Mouse (Mus musculus) macrophage (primary cell): ENCODE results near the gene Zswim8. TPM values are rescaled to one million over a fixed set of nuclear protein-coding genes. Genes with fewer than 3 reads are reported as not detected.

Experiments used
- H3K27ac ChIP-seq: fragments of 350-480 bp; formaldehyde crosslinking; 2 replicates; pipeline ENCODE4 v1.9.0; 2021
- H3K36me3 ChIP-seq: fragments of 350-480 bp; formaldehyde crosslinking; 2 replicates; pipeline ENCODE4 v1.9.0; 2021; ENCODE audit errors: inconsistent target
- H3K4me3 ChIP-seq: fragments of 350-480 bp; formaldehyde crosslinking; 2 replicates; pipeline ENCODE4 v1.9.0; 2021; ENCODE audit errors: inconsistent target
- H3K79me2 ChIP-seq: fragments of 350-480 bp; formaldehyde crosslinking; 2 replicates; pipeline ENCODE4 v1.9.0; 2021; ENCODE audit errors: inconsistent target
- WGBS: methylation state at CpG from one replicate; pipeline ENCODE4 v1.1.7; 2026; ENCODE audit warnings: inconsistent platforms; ENCODE audit not compliant: missing documents; 5-methylcytosine and 5-hydroxymethylcytosine counted together
- polyA plus RNA-seq: library from polyadenylated mRNA; stranded (reverse); fragments of 250-400 nt; gene quantifications from 3 replicates; pipeline ENCODE4 v1.2.4, GENCODE M21; 2018; ENCODE audit warnings: inconsistent platforms

Zswim8 gene
- polyA plus RNA-seq, 1 experiment from 2014 or later, result 47.0 TPM

DNA sequence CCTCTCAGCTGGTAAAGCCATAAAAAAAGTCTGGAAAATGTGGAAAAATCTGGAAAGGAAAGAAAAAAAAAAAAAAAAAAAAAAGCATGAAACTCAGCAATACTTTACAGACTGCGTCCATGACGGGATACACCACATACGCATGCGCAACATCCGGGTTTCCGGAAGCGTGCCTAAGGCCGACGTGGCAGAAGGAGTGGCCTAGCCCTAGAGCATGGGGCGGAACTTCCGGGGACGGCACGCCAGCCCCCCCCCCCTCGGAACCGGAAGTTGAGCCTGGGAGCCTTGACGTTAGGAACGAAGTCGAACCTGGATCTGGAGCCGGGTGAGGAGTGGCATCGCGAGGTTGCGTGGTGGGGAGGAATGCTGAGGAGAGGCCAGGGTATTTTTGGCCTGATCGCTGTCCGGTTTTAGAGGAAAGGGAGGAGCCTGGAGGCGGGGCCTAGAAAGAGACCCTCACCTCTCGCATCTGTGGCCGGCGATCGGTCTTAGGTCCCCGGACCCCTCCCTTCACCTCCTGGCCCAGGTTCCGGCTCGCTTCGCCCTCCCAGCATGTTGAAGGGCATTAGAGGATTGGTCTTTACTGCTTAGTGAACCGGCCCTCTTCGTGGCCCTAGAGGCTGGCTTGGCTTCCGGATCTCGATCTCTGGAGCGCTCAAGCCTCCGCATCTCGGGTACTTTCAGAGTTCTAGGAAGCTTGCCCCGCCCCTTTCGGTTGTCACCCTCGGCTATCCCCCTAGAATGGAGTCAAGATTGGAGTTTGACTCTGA, 33.1 kb upstream of the Zswim8 start, which contains the start of gene Sec24c:
Gene Sec24c (plus strand): TSS at position 245 of the 770 bp plus-strand sequence.
- Histone ChIP-seq H3K27ac (peak within 1 kb of the TSS; percentile 92), H3K79me2 (peaks cover 51% of the 10 kb centered on the region), H3K36me3 (peaks cover 31% of the 10 kb centered on the region), H3K4me3 (peak within 1 kb of the TSS; percentile 100)
- WGBS, result 1% methylated on average over 43 of the region's 43 CpGs

DNA sequence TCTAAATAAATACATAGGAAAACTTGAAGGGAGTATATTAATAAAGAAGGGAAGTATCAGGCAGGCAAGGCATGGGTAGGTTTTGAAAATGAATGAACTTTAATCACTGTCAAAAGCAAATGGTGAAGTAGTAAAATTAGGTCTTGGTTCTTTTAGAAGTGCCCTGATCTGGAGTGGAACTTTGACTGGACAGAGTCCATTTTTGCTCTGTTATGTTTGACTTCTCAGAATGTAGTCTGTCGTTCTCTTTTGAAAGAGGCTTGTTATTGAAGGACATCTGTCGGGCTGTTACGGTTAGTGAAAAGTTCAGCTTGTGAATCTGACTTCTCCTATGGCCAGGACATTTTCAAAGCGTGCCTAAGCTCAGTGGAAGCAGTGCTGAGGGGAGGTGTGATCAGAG, 29.4 kb upstream of the Zswim8 start:
- WGBS, result 93% methylated on average over 4 of the region's 4 CpGs
- peaks cover 77% of the 10 kb centered on the region for H3K79me2 ChIP-seq
- H3K27ac ChIP-seq, result no peak overlapping the region
- peaks cover 66% of the 10 kb centered on the region for H3K36me3 ChIP-seq
- H3K4me3 ChIP-seq, result no peak overlapping the region

DNA sequence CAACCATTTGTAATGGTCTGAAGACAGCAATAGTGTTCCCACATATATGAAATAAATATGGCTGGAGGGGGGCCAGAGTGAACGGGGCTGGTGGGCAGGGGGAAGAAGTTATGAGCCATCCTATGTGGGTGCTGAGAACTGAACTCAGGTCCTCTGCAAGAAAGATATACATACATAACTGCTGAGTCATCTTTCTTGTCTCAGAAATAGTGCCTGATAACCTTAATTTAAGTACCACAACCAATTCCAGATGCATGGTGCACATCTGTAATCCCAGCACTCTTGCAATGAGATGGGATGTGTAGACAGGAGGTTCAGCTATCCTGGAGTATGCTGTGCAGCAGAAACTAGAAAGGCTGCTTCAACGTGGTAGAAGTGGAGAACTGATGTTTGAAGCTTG, 25.6 kb upstream of the Zswim8 start:
- H3K27ac ChIP-seq, result no peak overlapping the region
- H3K36me3 ChIP-seq, result peaks cover 95% of the 10 kb centered on the region
- H3K4me3 ChIP-seq, result no peak overlapping the region
- 59% methylated on average over 2 of the region's 2 CpGs for WGBS
- peaks cover 51% of the 10 kb centered on the region for H3K79me2 ChIP-seq

DNA sequence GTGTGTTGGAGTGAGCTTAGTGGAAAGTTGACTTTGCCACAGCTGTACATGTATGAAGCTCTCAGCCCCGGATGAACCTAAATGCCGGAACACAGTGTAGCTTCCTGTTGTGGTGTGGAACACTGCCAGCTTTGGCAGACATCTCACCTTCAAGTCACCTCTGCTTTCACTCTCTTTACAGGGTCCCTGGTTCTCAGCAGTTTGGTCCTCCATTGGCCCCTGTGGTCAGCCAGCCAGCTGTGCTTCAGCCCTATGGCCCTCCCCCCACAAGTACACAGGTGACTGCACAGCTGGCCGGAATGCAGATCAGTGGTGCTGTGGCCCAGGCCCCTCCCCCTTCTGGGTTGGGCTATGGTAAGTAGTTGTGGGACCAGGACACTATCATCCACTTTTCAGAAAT, 24.9 kb upstream of the Zswim8 start:
- Histone ChIP-seq H3K27ac (no peak overlapping the region), H3K4me3 (no peak overlapping the region)
- 54% methylated on average over 3 of the region's 3 CpGs for WGBS

DNA sequence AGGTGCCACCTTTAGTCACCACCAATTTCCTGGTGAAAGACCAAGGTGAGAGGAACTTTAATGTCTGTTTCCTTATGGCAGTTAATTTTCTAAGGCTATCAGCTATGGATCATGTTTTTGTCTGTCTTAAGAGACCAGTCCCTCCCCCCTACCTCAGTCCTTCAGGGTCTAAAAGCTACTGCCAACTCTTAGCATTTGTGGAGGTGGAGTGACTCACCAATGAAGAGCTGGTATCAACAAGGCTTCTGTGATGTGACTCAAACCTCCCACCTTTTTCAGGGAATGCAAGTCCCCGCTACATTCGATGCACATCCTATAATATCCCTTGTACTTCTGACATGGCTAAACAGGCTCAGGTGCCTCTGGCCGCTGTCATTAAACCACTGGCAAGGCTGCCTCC, 20.8 kb upstream of the Zswim8 start:
- 93% methylated on average over 3 of the region's 3 CpGs for WGBS
- no peak overlapping the region for H3K4me3 ChIP-seq
- peaks cover 3% of the 10 kb centered on the region; the same call in 1 of the 2 replicates for H3K79me2 ChIP-seq
- H3K36me3 ChIP-seq, result peaks cover 89% of the 10 kb centered on the region
- no peak overlapping the region for H3K27ac ChIP-seq

More for the DNA sequence above, 24.9 kb upstream of the Zswim8 start:
- H3K36me3 ChIP-seq, result peaks cover 96% of the 10 kb centered on the region
- H3K79me2 ChIP-seq, result peaks cover 43% of the 10 kb centered on the region

DNA sequence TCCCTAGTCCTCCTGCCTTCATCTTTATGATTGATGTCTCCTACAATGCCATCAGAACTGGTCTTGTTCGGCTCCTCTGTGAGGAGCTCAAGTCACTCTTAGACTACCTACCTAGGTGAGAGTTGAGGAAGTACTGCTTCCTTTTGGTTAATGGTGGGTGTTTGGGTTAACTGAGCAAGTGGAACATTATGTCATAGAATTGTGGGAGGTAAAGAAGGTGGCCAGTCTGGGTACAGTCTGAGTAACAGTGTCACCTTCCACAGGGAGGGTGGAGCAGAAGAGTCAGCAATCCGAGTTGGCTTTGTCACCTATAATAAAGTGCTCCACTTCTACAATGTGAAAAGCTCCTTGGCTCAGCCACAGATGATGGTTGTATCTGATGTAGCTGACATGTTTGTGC, 18.3 kb upstream of the Zswim8 start:
- Histone ChIP-seq H3K4me3 (no peak overlapping the region), H3K79me2 (no peaks in the 10 kb centered on the region)
- 96% methylated on average over 2 of the region's 2 CpGs for WGBS

DNA sequence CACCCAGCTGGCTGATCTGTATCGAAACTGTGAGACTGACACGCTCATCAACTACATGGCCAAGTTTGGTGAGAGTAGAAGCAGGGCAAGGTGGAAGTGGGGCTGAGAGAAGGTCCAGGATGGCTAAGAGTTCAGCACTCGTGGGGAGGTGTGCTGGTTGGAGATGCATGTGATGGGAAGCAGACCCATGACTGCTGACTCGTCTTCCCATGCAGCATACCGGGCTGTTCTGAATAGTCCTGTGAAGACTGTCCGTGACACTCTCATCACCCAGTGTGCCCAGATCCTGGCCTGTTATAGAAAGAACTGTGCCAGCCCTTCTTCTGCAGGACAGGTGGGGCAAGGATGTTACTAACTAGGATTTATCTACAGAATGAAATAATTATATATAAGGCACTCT, 15.6 kb upstream of the Zswim8 start:
- H3K27ac ChIP-seq, result no peak overlapping the region
- H3K79me2 ChIP-seq, result peaks cover 11% of the 10 kb centered on the region
- 88% methylated on average over 6 of the region's 6 CpGs for WGBS
- no peak overlapping the region for H3K4me3 ChIP-seq
- peaks cover 59% of the 10 kb centered on the region for H3K36me3 ChIP-seq

More for the DNA sequence above, 18.3 kb upstream of the Zswim8 start:
- Histone ChIP-seq H3K27ac (no peak overlapping the region), H3K36me3 (peaks cover 86% of the 10 kb centered on the region)

DNA sequence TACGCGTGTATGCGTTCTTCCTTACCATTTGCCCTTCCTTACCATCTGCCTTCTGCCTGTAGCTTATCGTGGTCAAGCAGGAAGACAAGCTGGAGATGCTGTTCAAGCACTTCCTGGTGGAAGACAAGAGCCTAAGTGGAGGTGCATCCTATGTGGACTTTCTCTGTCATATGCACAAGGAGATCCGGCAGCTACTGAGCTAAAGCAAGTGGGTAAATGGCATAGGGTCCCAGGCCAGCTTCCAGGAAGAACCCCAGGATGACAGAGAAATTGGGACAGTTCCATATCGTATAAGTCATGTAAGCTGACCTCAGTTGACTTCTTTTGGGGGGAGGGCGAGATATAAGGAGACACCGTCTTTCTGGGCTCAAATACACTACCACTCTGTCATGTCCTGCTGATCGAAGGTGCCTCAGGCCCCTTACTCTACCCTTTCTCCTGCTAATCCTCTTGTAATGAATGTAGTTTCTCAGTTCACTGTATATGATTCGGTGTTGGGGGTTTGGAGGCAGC, 13.7 kb upstream of the Zswim8 start:
- Histone ChIP-seq H3K27ac (no peak overlapping the region), H3K4me3 (no peak overlapping the region), H3K36me3 (peaks cover 40% of the 10 kb centered on the region), H3K79me2 (peaks cover 30% of the 10 kb centered on the region)
- 88% methylated on average over 9 of the region's 10 CpGs for WGBS

DNA sequence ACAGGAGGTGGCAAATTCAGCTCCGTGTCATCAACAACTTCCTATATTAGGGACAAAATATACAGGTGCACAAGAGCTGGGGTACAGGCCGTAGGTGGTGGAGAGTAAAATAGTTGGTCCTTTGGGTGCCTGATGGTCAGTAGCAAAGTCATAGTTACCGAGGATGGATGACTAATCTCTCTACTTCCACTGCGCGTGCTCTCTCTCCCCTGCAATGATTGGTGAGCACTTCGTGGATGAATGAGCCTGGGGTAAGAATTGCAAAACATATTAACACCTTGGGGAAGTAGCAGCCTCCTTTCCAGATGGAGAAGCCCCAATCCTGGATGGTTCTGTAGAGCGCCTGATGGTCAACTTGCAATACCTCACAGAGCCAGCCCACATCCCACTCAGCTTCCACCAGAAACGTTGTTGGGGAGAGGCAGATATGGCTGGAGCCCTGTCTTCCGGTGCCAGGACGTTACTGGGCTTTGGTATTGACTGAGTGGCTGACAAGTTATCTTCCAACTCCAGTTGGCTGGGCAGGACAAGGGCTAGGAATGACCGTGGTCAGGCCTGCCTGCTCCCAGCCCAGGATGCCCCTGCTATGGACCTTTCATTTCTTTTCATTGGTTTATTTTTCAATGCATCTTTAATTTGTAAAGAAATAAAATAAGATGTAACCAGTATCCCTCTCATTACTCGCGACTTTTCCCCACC, 13.0 kb upstream of the Zswim8 start:
- WGBS, result 42% methylated on average over 13 of the region's 13 CpGs
- Histone ChIP-seq H3K36me3 (peaks cover 33% of the 10 kb centered on the region), H3K79me2 (peaks cover 36% of the 10 kb centered on the region), H3K4me3 (peak overlapping the region; percentile 31; the same call in 1 of the 2 replicates), H3K27ac (peak overlapping the region; percentile 12; the same call in 1 of the 2 replicates)

DNA sequence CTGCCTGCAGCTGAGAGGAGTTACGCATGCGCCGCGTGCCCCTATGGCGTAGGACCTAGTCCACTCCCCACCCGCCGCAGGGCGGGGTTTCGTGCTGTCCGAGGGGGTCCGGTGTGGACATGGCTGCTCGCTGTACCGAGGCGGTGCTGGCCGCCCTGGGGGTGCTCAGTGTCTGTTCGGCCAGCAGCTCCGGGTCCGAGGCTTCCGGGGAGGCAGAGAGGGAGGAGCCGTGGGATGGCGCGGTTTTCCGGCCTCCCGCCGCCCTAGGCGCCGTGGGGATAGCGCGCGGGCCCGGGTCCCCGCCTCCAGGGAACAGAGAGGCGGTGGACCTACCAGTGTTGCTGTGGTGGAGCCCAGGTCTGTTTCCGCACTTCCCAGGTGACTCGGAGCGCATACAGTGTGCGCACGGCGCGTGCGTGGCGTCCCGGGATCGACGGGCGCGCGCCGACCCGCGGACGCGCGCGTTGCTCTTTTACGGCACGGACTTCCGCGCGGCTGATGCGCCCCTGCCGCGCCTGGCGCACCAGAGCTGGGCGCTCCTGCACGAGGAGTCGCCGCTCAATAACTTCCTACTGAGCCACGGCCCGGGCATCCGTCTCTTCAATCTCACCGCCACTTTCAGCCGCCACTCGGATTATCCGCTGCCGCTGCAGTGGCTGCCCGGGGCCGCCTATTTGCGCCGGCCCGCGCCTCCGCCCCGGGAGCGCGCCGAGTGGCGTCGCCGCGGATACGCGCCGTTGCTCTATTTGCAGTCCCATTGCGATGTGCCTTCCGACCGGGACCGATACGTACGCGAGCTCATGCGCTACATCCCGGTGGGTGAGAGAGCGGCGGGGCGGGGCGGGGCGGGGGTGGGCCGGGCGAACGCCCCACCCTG, 12.2 kb upstream of the Zswim8 start, which contains the start of gene Fut11:
Gene Fut11 (plus strand): TSS at position 85 of the 877 bp plus-strand sequence.
- peak within 1 kb of the TSS; percentile 12; the same call in 1 of the 2 replicates for H3K27ac ChIP-seq
- peak within 1 kb of the TSS; percentile 31 for H3K4me3 ChIP-seq
- WGBS, result under 1% methylated on average over 101 of the region's 111 CpGs
- peaks cover 44% of the 10 kb centered on the region for H3K79me2 ChIP-seq
- peaks cover 25% of the 10 kb centered on the region for H3K36me3 ChIP-seq

DNA sequence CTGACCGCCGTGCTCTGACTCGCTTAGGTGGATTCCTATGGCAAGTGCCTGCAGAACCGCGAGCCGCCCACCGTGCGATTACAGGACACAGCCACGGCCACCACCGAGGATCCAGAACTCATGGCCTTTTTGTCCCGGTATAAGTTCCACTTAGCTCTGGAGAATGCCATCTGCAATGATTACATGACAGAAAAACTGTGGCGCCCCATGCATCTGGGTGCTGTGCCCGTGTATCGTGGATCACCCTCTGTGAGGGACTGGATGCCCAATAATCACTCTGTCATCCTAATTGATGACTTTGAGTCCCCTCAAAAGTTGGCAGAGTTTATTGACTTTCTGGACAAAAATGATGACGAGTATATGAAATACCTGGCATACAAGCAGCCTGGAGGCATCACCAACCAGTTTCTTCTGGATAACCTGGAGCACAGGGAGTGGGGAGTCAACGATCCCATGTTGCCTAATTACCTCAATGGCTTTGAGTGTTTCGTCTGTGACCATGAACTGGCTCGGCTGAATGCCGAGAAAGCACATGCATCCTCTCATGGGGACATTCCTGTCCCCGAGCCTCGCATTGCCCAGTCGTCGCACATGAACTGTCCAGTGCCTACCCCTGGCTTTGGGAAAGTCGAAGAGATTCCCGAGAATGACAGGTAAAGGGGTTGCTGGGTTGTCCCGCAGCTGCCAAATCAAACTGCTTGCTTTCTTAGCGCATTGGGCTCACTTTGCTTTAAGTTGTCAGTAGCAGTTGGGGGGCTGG, 11.4 kb upstream of the Zswim8 start:
- H3K4me3 ChIP-seq, result peak overlapping the region; percentile 31
- H3K27ac ChIP-seq, result no peak overlapping the region
- WGBS, result 29% methylated on average over 24 of the region's 27 CpGs
- H3K36me3 ChIP-seq, result peaks cover 25% of the 10 kb centered on the region
- peaks cover 53% of the 10 kb centered on the region for H3K79me2 ChIP-seq

DNA sequence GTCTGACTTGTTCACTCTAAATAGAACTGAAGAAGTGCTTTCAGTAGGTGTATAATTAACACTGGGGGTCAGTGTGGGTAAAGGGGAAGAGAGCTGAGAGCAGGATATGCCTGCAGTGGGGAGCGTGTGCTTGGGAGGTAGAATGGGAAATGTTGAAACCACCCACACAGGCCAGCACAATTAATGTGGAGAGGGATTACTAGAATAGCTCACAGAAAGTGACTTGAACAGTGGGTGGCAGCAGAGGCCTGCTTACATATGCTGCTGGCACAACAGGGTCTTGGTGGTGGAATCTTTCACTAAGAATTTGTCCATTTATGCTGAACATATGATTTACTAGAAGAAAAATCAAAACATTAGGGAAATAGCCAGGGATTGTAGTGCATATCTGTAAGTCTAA, 10.4 kb upstream of the Zswim8 start:
- Histone ChIP-seq H3K4me3 (no peak overlapping the region), H3K36me3 (peaks cover 16% of the 10 kb centered on the region), H3K27ac (no peak overlapping the region), H3K79me2 (peaks cover 63% of the 10 kb centered on the region)
- 5% methylated on average over 1 of the region's 1 CpGs for WGBS

DNA sequence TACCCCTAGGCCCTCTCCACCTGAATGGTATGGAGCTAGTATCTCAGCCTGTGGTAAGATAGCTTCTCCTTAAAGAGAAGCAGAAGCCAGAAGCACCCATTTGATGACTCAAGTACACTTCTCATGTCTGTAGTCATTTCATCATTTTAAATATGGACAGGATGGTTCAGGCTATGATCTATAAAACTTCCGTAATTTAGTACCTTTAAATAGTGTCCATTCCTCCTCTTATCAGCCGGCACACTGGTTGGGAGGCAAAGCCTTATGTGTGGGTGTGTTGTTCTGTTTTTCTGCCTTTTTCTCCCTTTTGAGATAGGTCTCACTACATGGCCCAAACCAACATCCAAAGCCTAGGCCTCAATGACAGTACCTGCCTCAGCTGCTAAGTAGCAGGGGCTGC, 8.8 kb upstream of the Zswim8 start:
- peaks cover 76% of the 10 kb centered on the region for H3K79me2 ChIP-seq
- 83% methylated on average over 2 of the region's 2 CpGs for WGBS
- H3K36me3 ChIP-seq, result peaks cover 1% of the 10 kb centered on the region; the same call in 1 of the 2 replicates
- H3K4me3 ChIP-seq, result no peak overlapping the region
- no peak overlapping the region for H3K27ac ChIP-seq
